Comparison of ENCODE assay signal across 8 mouse cellular contexts in genomic region chr5:32610064-32610800, GRCm38 (mm10). TPM values are rescaled to one million over a fixed set of nuclear protein-coding genes. Genes with fewer than 3 reads are reported as not detected.
DNase-seq lines count a peak whose midpoint lies in the region; ATAC-seq and TF ChIP-seq lines count a peak whose summit lies in the region.

No protein-coding gene starts in this region.

- no peaks in the 10 kb centered on the region for H3K36me3 ChIP-seq in G1E (replicated peaks)
- H3K36me3 ChIP-seq in kidney, embryonic 15.5 days, result no peaks in the 10 kb centered on the region
- H3K36me3 ChIP-seq in lung, embryonic 14.5 days (ENCODE audit: insufficient read depth), result no peaks in the 10 kb centered on the region

- peak overlapping the region; percentile 94 for H3K4me3 ChIP-seq in G1E (ENCODE audit: low read depth, low read length)
- H3K4me3 ChIP-seq in kidney, embryonic 15.5 days (replicated peaks), result peak overlapping the region; percentile 97
- peak overlapping the region; percentile 90 for H3K4me3 ChIP-seq in lung, embryonic 14.5 days (ENCODE audit: low read depth, low read length)

- H3K4me1 ChIP-seq in G1E (ENCODE audit: insufficient read depth, low read depth, low read length), result peaks cover 29% of the 10 kb centered on the region
- peaks cover 20% of the 10 kb centered on the region for H3K4me1 ChIP-seq in kidney, embryonic 15.5 days
- H3K4me1 ChIP-seq in lung, embryonic 14.5 days (ENCODE audit: insufficient read depth), result 0 out of 2 replicates have a peak, but pooled peaks cover 3% of the 10 kb centered on the region

- TF ChIP-seq CTCF in G1E (IDR thresholded peaks at IDR 0.05; ENCODE audit: low read depth, low read length), result no peak
- no peak for TF ChIP-seq CTCF in lung, embryonic 14.5 days (IDR thresholded peaks at IDR 0.05; ENCODE audit: low read depth)

- no peak for DNase-seq in frontal cortex, adult 2 months (ENCODE audit: extremely low spot score in 1 of 2, low spot score in 1 of 2)
- DNase-seq in G1E (ENCODE audit: low spot score), result no peak
- DNase-seq in cerebellum, postnatal 36 days, result peak; percentile 52 to 64
- peak; percentile 67 for DNase-seq in lung, embryonic 14.5 days
- DNase-seq in right cerebral cortex, postnatal 14 days, result peak; percentile 20

- WGBS in kidney, embryonic 15.5 days, result 17% methylated on average over 21 of the region's 21 CpGs
- WGBS in lung, embryonic 14.5 days, result 15% methylated on average over 21 of the region's 21 CpGs

- 0 out of 2 replicates have a peak, but pooled peaks have one; percentile 11 for ATAC-seq in frontal cortex, adult (ENCODE audit: low TSS enrichment)
- no peak; the same call in 1 of the 2 replicates for ATAC-seq in G1E (ENCODE audit: extremely low read depth, insufficient number of reproducible peaks, low FRiP score, poor library complexity, severe bottlenecking)
- ATAC-seq in granulocyte monocyte progenitor cell, adult 5-6 weeks (replicated peaks; ENCODE audit: poor library complexity, severe bottlenecking), result peak; percentile 24
- ATAC-seq in kidney, embryonic 15.5 days (replicated peaks; ENCODE audit: low FRiP score), result peak; percentile 47; the same call in 1 of the 2 replicates
- ATAC-seq in lung, embryonic 14.5 days (ENCODE audit: insufficient read depth), result peak; percentile 42; the same call in 1 of the 2 replicates

- peak overlapping the region; percentile 92 for H3K9ac ChIP-seq in kidney, embryonic 15.5 days
- peak overlapping the region; percentile 93 for H3K9ac ChIP-seq in lung, embryonic 14.5 days

- H3K27ac ChIP-seq in kidney, embryonic 15.5 days, result peak overlapping the region; percentile 95
- H3K27ac ChIP-seq in lung, embryonic 14.5 days (ENCODE audit: low read depth), result peak overlapping the region; percentile 94

- H3K27me3 ChIP-seq in G1E (ENCODE audit: insufficient read depth, low read length), result peaks cover 8% of the 10 kb centered on the region; the same call in 1 of the 2 replicates
- no peaks in the 10 kb centered on the region for H3K27me3 ChIP-seq in kidney, embryonic 15.5 days
- no peaks in the 10 kb centered on the region for H3K27me3 ChIP-seq in lung, embryonic 14.5 days (ENCODE audit: insufficient read depth, low read length)

- no peaks in the 10 kb centered on the region for H3K9me3 ChIP-seq in G1E (replicated peaks)
- H3K9me3 ChIP-seq in kidney, embryonic 15.5 days (replicated peaks), result no peaks in the 10 kb centered on the region
- no peaks in the 10 kb centered on the region for H3K9me3 ChIP-seq in lung, embryonic 14.5 days (ENCODE audit: low read depth, low read length)

- H3K4me2 ChIP-seq in kidney, embryonic 15.5 days, result peak overlapping the region; percentile 66
- peak overlapping the region; percentile 58 for H3K4me2 ChIP-seq in lung, embryonic 14.5 days

RNA-seq across cellular contexts. Expression of gene Yes1, which starts 0.7 kb away (rescaled TPM):
- polyA plus RNA-seq in frontal cortex, adult 2 months (2012; rRNA removed), result 9.9 and 10.7 TPM in 2 replicates
- total RNA-seq in G1E (2014; fragmentation: Nextera tagmentation), result 13.6 and 16.7 TPM in 2 replicates
- 10.0 and 10.3 TPM in 2 replicates for total RNA-seq in G1E (2017)
- 1.3 and 1.6 TPM in 2 replicates for polyA plus RNA-seq in G1E (2012)
- total RNA-seq in granulocyte monocyte progenitor cell, adult 5-6 weeks (2014; fragmentation: Nextera tagmentation), result not detected in 2 replicates
- total RNA-seq in granulocyte monocyte progenitor cell, adult 5-6 weeks (2017), result 1.3 TPM in 1 of 2 replicates, not detected in the other
- 37.8 and 39.1 TPM in 2 replicates for polyA plus RNA-seq in kidney, embryonic 15.5 days (2015; fragmentation: Nextera tagmentation; extraction: Ambion mirVana)
- polyA plus RNA-seq in lung, embryonic 14.5 days (2014; fragmentation: Nextera tagmentation; extraction: Ambion mirVana), result 47.1 and 49.7 TPM in 2 replicates

Comparison
In these comparisons a context has a peak if more than half of its experiments do, and no peak if none do; other contexts are left out.
1. DNase-seq: peak in cerebellum, postnatal 36 days (2 of 2), lung, embryonic 14.5 days (single experiment) and right cerebral cortex, postnatal 14 days (single experiment); none in frontal cortex, adult 2 months (0 of 2) and G1E (single experiment).
2. Peak in every context shown above with its lines, with median percentiles within 50 percentile points of each other: H3K4me3 ChIP-seq.